Mouse (Mus musculus): ENCODE results near the gene Muc3. TPM values are rescaled to one million over a fixed set of nuclear protein-coding genes. Genes with fewer than 3 reads are reported as not detected.
A peak's percentile ranks its signal among the peaks of the same experiment; 100 is the strongest.
"Not testable (repeated sequence)": the region's sequence is repeated elsewhere in the genome, so short reads cannot be mapped to it uniquely, and the experiment has no call there.

Gene Muc3
- polyA plus RNA-seq (2016; fragmentation: Nextera tagmentation; extraction: Ambion mirVana): not detected in 2 replicates

DNA sequence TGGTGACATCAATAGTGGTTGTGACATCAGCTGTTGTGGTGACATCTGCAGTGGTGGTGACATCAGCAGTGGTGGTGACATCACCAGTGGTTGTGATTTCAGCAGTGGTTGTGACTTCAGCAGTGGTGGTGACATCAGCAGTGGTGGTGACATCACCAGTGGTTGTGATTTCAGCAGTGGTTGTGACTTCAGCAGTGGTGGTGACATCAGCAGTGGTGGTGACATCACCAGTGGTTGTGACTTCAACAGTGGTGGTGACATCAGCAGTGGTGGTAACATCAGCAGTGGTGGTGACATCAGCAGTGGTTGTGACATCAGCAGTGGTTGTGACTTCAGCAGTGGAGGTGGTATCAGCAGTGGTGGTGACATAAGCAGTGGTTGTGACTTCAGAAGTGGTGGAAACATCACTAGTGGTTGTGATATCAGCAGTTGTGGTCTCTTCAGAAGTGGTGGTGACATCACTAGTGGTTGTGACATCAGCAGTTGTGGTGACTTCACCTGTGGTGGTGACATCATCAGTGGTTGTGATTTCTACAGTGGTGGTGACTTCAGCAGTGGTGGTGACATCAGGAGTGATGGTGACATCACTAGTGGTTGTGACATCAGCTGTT, at the start of gene Muc3:
Gene Muc3 (minus strand): TSS at position 51 of the 611 bp plus-strand sequence.
- H3K4me1 ChIP-seq; DNase-seq (ENCODE audit: low spot score); H3K27me3 ChIP-seq (ENCODE audit: low read depth, poor library complexity, severe bottlenecking); H3K27ac ChIP-seq; H3K36me3 ChIP-seq; H3K4me3 ChIP-seq: not testable (repeated sequence)
- peaks cover 21% of the 10 kb centered on the region for H3K9me3 ChIP-seq (replicated peaks)

DNA sequence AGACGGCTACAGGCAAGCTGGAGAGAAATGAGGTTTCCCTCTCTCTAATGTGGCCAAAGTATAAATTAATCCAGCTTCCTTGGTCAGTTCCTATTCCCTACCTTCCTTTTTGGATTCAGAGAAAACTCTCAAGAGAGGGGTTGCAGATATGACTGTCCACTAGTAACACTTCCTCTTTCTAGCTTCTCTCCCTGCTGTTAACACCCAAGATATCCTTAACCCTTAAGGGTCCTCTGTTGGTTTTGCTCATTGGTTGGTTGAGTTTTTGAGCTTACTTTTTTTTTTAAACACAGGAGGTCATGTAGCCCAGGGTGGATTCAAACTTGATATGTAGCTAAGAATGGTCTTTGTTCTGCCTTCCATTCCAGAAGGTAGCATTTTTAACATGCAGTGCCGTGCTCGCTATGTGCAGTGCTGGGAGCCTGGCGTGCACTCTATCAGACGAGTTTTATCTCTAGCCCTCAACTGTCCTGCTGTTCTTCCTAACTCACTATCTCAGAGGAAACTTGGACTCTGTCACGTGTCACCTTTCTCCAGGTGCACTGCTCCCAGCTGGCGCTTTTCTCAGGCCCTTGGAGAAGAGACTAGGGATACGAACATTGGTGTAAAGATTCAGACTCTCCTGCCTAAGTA, 45.5 kb upstream of the Muc3 start:
- no peak overlapping the region for H3K4me3 ChIP-seq
- H3K27ac ChIP-seq: no peak overlapping the region
- H3K9me3 ChIP-seq (replicated peaks): no peaks in the 10 kb centered on the region
- 83% methylated on average over 8 of the region's 8 CpGs for WGBS
- peaks cover 12% of the 10 kb centered on the region for H3K27me3 ChIP-seq (ENCODE audit: low read depth, poor library complexity, severe bottlenecking)
- DNase-seq (ENCODE audit: low spot score): no peak
- no peaks in the 10 kb centered on the region for H3K36me3 ChIP-seq
- 0 out of 2 replicates have a peak, but pooled peaks cover under 1% of the 10 kb centered on the region for H3K4me1 ChIP-seq

DNA sequence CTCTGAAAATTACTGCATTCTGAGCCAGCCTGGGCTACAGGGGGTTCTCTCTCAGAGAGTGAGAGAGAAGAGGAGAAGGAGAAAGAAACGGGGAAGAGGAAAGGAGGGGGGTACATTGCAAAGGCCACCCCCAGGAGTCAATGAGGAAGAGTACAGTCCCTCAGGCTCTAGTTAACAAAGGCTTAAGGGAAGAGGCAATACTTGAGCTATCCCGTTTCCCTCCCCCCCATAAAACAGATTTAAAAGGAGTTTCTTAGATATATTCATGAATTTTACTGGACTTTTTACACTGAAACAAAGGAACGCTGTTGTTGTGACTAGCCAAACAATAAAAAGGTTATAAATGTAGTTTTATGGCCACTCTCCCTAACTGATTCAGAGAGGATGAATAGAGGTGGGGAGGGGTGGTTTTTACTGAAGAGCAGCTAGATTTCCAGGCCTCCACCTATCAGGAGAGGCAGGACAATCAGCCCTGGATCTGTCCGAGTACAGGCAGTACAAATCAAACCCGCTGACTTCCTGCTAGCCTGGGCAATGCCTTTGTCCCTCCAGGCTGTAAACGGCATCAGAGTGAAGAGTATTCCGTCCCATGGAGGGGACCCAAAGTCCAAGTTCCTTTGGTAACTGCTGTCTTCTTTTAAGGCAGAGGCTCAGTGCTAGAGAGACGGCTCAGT, 44.3 kb upstream of the Muc3 start:
- no peak overlapping the region for H3K4me3 ChIP-seq

DNA sequence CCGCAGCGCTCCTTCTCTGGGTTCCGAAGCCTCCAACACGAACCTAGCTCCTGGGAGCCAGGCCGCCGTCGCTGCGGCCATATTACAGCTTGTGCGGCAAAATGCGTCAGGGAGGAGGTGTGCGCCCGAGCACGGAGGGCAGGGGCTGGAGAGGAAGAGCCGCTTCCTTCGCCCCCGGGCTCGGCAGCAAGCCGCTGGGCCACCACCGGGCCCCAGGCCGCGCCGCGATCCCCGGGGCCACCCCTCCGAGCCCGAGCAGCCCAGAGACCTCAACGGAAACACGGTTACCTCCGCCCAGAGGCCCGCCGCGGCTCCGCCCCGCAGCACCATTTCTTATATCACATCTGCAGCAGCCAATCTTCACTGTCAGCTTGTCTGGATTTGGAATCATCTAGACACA, 40.2 kb upstream of the Muc3 start:
- Histone ChIP-seq H3K27ac (peak overlapping the region; percentile 80), H3K4me1 (peaks cover 6% of the 10 kb centered on the region; the same call in 1 of the 2 replicates), H3K36me3 (no peaks in the 10 kb centered on the region), H3K27me3 (ENCODE audit: low read depth, poor library complexity, severe bottlenecking) (peaks cover 25% of the 10 kb centered on the region), H3K9me3 (replicated peaks) (no peaks in the 10 kb centered on the region), H3K4me3 (peak overlapping the region; percentile 59)
- DNase-seq (ENCODE audit: low spot score): peak; percentile 62
- WGBS: 3% methylated on average over 34 of the region's 34 CpGs

More for the DNA sequence above, 44.3 kb upstream of the Muc3 start:
- H3K4me1 ChIP-seq: peaks cover 6% of the 10 kb centered on the region; the same call in 1 of the 2 replicates
- H3K9me3 ChIP-seq (replicated peaks): no peaks in the 10 kb centered on the region
- DNase-seq (ENCODE audit: low spot score): no peak
- H3K27ac ChIP-seq: no peak overlapping the region
- WGBS: 60% methylated on average over 8 of the region's 8 CpGs
- peaks cover 22% of the 10 kb centered on the region for H3K27me3 ChIP-seq (ENCODE audit: low read depth, poor library complexity, severe bottlenecking)
- H3K36me3 ChIP-seq: no peaks in the 10 kb centered on the region

DNA sequence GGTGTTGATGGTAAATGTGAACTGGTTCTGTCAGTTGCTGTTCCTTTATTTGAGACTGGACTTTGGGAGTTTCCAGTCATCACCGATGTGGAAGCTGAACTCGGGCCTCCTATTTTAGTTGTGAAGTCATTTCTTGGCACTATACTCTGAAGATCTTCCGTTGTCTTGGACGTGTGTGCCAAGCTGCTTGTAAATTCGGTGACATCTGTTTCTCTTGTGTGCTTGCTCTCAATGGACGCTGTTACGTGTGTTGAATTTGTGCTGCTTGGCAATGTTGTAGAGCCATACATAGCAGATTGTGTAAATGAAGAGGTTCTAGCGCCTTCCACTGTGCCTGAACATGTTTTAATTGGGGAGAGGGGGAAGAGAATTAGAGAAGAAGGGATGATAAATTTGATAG, 36.2 kb upstream of the Muc3 start:
- no peak for DNase-seq (ENCODE audit: low spot score)
- Histone ChIP-seq H3K36me3 (no peaks in the 10 kb centered on the region), H3K9me3 (replicated peaks) (no peaks in the 10 kb centered on the region), H3K4me1 (peaks cover 6% of the 10 kb centered on the region; the same call in 1 of the 2 replicates), H3K27ac (no peak overlapping the region), H3K4me3 (no peak overlapping the region), H3K27me3 (ENCODE audit: low read depth, poor library complexity, severe bottlenecking) (peaks cover 21% of the 10 kb centered on the region)
- WGBS: 91% methylated on average over 8 of the region's 8 CpGs

DNA sequence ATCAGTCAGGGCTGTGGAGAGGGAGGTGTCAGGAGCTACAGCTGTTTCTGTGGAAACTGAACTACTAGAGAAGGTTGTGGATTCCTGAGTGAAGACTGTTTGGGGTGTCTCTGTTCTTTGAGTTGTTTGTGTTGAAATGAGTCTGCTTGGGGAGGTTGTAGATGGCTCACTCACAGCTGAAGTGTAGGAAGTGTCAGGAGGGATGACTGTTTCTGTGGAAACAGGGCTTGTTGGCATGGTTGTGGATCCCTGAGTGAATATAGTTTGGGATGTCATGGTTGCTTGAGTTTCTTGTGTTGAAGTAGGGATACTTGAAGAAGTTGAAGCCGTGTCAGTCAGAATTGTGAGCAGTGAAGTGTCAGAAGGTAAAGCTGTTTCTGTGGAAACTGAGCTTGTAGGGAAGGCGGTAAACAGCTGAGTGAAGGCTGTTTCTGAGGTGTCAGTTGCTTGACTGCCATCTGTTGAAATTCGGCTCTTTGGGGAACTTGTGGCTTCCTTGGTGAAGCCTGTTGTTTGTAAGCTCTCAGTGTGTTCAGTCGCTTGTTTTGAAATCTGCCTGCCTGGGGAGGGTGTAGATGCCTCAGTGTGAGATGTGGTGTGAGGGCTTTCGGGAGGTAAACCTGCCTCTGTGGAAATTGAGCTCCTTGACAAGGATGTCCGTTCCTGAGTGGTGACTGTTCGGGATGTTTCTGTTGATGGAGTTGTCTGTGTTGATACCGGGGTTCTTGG, 30.7 kb upstream of the Muc3 start:
- no peaks in the 10 kb centered on the region; the same call in 1 of the 2 replicates for H3K9me3 ChIP-seq (replicated peaks)
- H3K4me3 ChIP-seq: no peak overlapping the region
- no peaks in the 10 kb centered on the region for H3K27me3 ChIP-seq (ENCODE audit: low read depth, poor library complexity, severe bottlenecking)
- H3K36me3 ChIP-seq: no peaks in the 10 kb centered on the region
- H3K27ac ChIP-seq: no peak overlapping the region
- no peak for DNase-seq (ENCODE audit: low spot score)
- no peaks in the 10 kb centered on the region for H3K4me1 ChIP-seq
- WGBS: 80% methylated on average over 8 of the region's 8 CpGs

DNA sequence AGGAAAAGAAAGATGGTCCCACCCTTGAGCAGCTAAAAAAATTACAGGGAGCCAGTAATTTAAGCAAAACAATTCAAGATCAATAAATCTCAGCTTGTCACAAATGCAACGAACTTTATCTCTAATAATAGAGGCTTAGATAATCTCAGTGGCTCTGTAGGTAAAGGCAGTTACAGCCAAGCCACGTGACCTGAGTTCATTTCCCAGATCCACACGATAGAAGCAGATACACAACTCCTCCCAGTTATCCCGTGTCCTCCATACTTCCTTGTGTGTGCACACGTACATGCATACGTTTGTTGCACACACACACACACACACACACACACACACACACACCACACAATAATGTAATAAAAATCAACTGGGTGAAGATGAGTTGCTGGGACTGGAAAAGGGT, 24.8 kb upstream of the Muc3 start:
- H3K9me3 ChIP-seq (replicated peaks): no peaks in the 10 kb centered on the region

DNA sequence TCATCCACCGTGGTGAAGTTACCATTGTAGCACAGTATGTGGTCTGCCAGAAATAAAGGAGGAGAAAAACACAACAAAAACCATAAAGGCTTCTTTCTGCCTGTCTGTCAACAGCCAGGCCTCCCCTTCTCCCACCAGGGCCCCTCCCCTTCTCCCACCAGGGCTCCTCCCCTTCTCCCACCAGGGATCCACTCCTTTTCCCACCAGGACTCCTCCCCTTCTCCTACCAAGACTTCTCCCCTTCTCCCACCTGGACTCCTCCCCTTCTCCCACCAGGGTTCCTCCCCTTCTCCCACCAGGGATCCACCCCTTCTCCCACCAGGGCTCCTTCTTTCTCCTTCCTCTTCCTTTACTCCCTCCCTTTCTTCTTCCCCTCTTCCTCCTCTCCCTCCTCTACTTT, 23.5 kb upstream of the Muc3 start:
- Histone ChIP-seq H3K4me1 (no peaks in the 10 kb centered on the region), H3K27me3 (ENCODE audit: low read depth, poor library complexity, severe bottlenecking) (0 out of 2 replicates have a peak, but pooled peaks cover 3% of the 10 kb centered on the region), H3K4me3 (no peak overlapping the region), H3K9me3 (replicated peaks) (no peaks in the 10 kb centered on the region), H3K36me3 (no peaks in the 10 kb centered on the region), H3K27ac (no peak overlapping the region)
- no peak for DNase-seq (ENCODE audit: low spot score)
- 13% methylated on average over 1 of the region's 1 CpGs for WGBS

More for the DNA sequence above, 24.8 kb upstream of the Muc3 start:
- Histone ChIP-seq H3K4me1 (no peaks in the 10 kb centered on the region), H3K27me3 (ENCODE audit: low read depth, poor library complexity, severe bottlenecking) (0 out of 2 replicates have a peak, but pooled peaks cover 3% of the 10 kb centered on the region), H3K36me3 (no peaks in the 10 kb centered on the region), H3K4me3 (no peak overlapping the region), H3K27ac (no peak overlapping the region)
- WGBS: 82% methylated on average over 6 of the region's 6 CpGs
- DNase-seq (ENCODE audit: low spot score): no peak

DNA sequence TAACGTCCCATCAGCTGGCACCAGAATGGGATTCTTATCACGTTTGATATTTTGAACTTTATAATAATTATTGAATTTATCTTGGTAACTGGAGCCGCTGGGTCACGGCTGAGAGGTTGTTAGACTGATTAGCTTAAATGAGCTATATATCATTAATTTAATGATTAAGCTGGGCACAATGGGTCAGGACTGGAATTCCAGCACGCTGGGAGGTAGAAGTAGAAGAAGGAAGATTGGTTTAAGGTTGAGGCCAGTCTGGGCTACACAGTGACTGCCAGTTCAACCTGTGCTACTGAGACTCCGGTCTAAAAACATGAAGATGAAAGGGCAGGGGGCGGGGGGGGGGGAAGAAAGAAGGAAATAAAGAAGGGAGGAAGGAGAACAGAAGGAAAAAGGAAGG, 22.4 kb upstream of the Muc3 start:
- 0 out of 2 replicates have a peak, but pooled peaks cover 3% of the 10 kb centered on the region for H3K27me3 ChIP-seq (ENCODE audit: low read depth, poor library complexity, severe bottlenecking)
- 79% methylated on average over 7 of the region's 7 CpGs for WGBS
- H3K4me1 ChIP-seq: no peaks in the 10 kb centered on the region
- no peak overlapping the region for H3K4me3 ChIP-seq
- DNase-seq (ENCODE audit: low spot score): no peak
- H3K27ac ChIP-seq: no peak overlapping the region
- H3K36me3 ChIP-seq: no peaks in the 10 kb centered on the region
- H3K9me3 ChIP-seq (replicated peaks): no peaks in the 10 kb centered on the region

DNA sequence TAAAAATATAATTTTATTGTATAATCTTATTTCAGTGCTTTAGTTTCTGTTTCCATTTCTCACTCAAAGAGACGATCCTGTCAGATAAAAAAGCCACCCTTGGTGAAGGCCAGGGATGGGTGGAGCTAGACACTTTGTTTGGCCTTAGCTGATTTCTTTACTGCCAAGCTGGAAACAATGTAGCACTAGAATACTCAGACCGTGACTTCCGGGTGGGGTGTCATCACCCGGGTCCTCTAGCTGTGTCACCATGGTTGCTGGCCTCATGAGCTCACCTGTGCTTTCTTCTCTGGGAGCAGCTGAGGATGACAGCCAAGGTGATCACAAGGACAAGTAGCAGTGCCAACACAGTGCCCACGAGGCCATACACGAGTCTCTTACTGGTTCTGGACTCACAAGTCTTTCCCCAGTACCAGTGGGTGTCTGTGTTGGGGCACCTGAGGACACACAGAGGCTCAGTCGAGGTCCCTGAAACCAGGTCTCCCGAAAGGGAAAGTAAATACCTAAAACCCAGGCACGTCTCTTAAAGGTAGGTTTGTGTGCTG, 21.8 kb upstream of the Muc3 start:
- Histone ChIP-seq H3K4me3 (no peak overlapping the region), H3K27me3 (ENCODE audit: low read depth, poor library complexity, severe bottlenecking) (0 out of 2 replicates have a peak, but pooled peaks cover 3% of the 10 kb centered on the region), H3K36me3 (no peaks in the 10 kb centered on the region), H3K27ac (no peak overlapping the region), H3K9me3 (replicated peaks) (no peaks in the 10 kb centered on the region), H3K4me1 (no peaks in the 10 kb centered on the region)
- WGBS: 84% methylated on average over 9 of the region's 9 CpGs
- DNase-seq (ENCODE audit: low spot score): no peak

DNA sequence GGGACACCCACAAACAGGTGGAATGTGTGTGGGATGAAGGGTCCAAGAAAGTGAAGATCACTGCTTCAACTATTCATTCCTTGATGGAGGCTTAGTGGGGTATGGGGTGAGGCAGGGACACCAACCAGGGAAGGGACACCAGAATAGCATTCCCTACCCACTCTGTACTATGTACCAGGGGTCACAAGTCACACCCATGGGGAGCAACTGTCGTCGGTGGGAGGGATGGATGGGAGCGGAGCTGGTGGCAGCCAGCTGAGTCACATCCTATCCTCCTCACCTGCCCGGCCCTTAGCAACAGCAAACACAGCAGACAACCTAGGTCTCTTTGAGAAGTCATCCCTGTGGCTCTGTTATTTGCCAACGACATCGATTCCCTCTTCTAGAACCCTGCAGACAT, 18.4 kb upstream of the Muc3 start:
- H3K9me3 ChIP-seq (replicated peaks): no peaks in the 10 kb centered on the region
- no peak overlapping the region for H3K4me3 ChIP-seq
- H3K36me3 ChIP-seq: no peaks in the 10 kb centered on the region
- H3K27ac ChIP-seq: no peak overlapping the region
- 0 out of 2 replicates have a peak, but pooled peaks cover under 1% of the 10 kb centered on the region for H3K27me3 ChIP-seq (ENCODE audit: low read depth, poor library complexity, severe bottlenecking)
- H3K4me1 ChIP-seq: no peaks in the 10 kb centered on the region
- no peak for DNase-seq (ENCODE audit: low spot score)
- 65% methylated on average over 6 of the region's 6 CpGs for WGBS

DNA sequence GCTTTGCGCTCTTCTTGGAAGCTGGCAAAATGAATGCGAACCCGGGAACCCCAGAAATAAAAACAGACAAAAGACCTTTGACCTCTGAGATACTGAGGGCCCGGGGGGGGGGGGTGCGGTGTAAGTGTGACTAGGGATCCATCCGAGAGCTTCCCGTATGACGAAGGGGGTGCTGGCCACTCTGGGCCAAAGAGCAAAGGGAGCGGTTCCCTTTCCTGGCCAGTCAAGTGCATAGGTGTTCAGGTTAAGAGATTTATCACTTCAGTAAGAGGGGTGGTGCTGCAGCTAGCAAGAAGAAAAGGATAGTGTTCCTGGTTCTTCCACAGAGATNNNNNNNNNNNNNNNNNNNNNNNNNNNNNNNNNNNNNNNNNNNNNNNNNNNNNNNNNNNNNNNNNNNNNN, 16.9 kb upstream of the Muc3 start:
- H3K27me3 ChIP-seq (ENCODE audit: low read depth, poor library complexity, severe bottlenecking): no peaks in the 10 kb centered on the region
- no peaks in the 10 kb centered on the region for H3K9me3 ChIP-seq (replicated peaks)
- H3K4me3 ChIP-seq: no peak overlapping the region
- H3K27ac ChIP-seq: no peak overlapping the region
- no peaks in the 10 kb centered on the region for H3K36me3 ChIP-seq
- WGBS: 84% methylated on average over 9 of the region's 9 CpGs
- DNase-seq (ENCODE audit: low spot score): no peak
- no peaks in the 10 kb centered on the region for H3K4me1 ChIP-seq
